Mouse (Mus musculus): ENCODE measurements around the gene Krtap3-3. TPM values are rescaled to one million over a fixed set of nuclear protein-coding genes. Genes with fewer than 3 reads are reported as not detected.

Krtap3-3 gene
- polyA plus RNA-seq, 1 experiment from 2014 or later, result not detected

DNA sequence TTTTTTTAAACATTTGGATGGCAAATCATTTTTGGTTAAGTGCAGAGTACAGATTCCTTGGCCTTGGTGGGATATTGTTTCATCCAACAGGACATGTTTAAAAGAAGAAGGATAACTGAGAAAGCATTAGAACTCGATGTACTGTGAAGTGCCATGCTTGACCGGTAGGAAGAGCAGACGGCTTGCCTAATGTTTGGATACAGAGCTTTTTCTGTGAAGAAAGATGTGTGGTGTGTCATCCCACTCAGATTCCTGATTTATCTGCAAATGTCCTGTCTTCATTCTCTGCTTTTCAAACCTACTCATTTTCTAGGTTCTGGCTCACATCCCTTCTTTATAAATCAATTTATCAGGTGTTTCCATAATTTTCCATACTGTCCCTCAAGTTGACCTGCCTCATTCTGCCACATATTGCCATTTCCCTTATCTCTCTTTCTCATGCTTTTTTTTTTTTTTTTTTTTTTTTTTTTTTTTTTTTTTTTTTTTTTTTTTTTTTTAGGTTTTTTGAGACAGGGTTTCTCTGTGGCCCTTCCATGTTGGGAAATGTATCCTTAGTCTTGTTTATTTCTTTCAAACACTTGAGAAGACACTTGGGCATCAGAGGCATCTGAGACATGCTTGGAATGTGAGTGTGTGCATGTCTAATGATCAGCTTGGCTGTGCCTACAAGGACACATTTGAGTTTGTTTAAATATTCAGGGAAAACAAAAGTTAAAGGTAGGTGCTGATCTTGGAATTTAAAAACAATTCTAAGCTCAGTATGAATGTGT lies 7.5 kb upstream of the Krtap3-3 start:
- Histone ChIP-seq H3K4me1 (no peaks in the 10 kb centered on the region), H3K4me3 (no peak overlapping the region), H3K4me2 (no peak overlapping the region), H3K27ac (no peak overlapping the region), H3K36me3 (no peaks in the 10 kb centered on the region), H3K27me3 (replicated peaks) (no peaks in the 10 kb centered on the region), H3K9ac (no peak overlapping the region), H3K9me3 (replicated peaks) (no peaks in the 10 kb centered on the region)
- WGBS (ENCODE audit: insufficient replicate concordance), result 57% methylated on average over 3 of the region's 3 CpGs
- ATAC-seq, result no peak

DNA sequence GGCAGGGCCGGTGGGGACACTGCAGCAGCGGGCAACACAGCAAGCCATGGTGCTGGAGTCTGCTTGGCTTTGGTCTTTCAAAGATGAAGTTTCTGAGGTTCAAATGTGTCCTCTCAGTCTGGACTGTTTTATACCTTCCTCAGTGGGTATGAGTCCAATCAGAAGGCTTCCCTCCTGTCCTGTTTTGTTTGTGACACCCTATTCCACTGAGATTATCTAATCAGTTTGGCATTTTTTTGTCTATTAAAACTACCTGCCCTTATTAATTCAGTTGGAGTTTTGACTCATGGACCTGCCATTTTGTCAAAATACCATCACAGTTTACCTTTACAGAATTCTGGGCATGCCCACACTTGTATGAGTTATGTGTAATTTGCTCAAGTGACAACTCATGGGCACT lies 6.1 kb upstream of the Krtap3-3 start, which contains the start of gene Krtap3-2:
Gene Krtap3-2, minus strand, starts transcription at position 101 of the 400 bp plus-strand sequence.
- no peak for ATAC-seq
- WGBS (ENCODE audit: insufficient replicate concordance), result 53% methylated on average over 2 of the region's 2 CpGs
- no peak within 1 kb of the TSS for H3K27ac ChIP-seq
- H3K4me2 ChIP-seq, result no peak within 1 kb of the TSS
- H3K27me3 ChIP-seq (replicated peaks), result no peaks in the 10 kb centered on the region
- no peak within 1 kb of the TSS for H3K4me3 ChIP-seq
- H3K9me3 ChIP-seq (replicated peaks), result no peaks in the 10 kb centered on the region
- no peak within 1 kb of the TSS for H3K9ac ChIP-seq
- H3K36me3 ChIP-seq, result no peaks in the 10 kb centered on the region
- no peaks in the 10 kb centered on the region for H3K4me1 ChIP-seq

DNA sequence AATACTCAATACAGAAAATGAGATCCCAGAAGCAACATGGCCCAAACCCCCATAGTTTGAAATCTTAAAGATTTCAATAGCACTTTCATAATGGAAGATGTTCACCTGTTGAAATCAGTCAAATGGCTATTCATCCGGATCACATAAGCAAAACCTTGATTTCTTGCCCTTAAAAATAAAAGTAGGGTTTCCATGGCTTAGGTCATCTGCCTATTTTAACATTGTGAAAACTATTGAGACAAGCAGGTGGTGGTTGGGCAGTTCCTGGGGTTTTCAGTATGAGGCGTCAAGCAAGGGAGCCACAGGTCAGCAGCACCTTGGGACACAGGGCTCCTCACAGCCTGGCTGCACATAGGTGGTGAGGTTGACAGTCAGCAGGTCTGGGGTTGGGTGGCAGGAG lies 5.5 kb upstream of the Krtap3-3 start:
- Histone ChIP-seq H3K9ac (no peak overlapping the region), H3K36me3 (no peaks in the 10 kb centered on the region), H3K4me1 (no peaks in the 10 kb centered on the region), H3K4me3 (no peak overlapping the region), H3K4me2 (no peak overlapping the region), H3K27me3 (replicated peaks) (no peaks in the 10 kb centered on the region), H3K9me3 (replicated peaks) (no peaks in the 10 kb centered on the region), H3K27ac (no peak overlapping the region)
- 52% methylated on average over 2 of the region's 2 CpGs for WGBS (ENCODE audit: insufficient replicate concordance)
- ATAC-seq, result no peak

DNA sequence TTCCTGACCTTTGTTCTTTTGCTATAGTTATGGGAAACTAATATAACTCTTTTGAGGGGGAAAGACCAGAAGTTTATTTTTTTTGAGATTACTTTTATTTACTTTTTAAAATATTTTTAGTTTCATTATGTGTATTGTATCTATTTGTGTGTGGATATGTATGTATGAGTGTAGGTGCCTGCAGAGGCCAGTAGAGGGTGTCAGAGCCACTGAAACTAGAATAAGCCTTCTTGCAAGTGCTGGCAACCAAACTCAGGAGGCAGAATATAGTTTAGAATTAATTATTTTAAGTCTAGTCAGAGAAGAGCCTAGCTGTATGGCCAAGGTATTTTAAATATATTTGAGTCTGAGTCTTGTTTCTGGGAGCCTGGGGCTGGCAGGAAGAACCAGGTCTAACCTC lies 2.8 kb downstream of the Krtap3-3 start:
- ATAC-seq, result no peak
- Histone ChIP-seq H3K9me3 (replicated peaks) (no peaks in the 10 kb centered on the region), H3K4me1 (no peaks in the 10 kb centered on the region), H3K4me3 (no peak overlapping the region), H3K4me2 (no peak overlapping the region), H3K36me3 (no peaks in the 10 kb centered on the region), H3K27ac (no peak overlapping the region), H3K9ac (no peak overlapping the region), H3K27me3 (replicated peaks) (no peaks in the 10 kb centered on the region)

DNA sequence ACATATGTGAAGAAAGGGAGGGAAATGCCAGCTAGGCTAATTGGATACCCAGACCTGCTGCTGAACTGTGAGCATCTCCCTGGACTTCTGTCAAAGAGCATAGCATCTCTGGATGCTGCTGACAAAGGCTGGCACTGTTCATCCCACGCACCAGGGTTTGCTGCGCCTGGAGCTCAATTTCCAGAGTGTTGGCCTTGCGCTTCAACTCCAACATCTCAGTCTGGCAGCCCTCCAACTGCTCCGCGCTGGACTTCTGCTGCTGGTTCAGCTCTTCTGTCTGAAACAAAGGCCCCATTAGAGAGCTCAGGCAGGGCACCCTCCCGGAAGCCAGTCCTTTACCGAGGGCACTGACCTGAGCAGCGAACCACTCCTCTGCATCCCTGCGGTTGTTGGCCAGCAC lies 10.9 kb downstream of the Krtap3-3 start:
- WGBS (ENCODE audit: insufficient replicate concordance), result 70% methylated on average over 9 of the region's 9 CpGs
- H3K9ac ChIP-seq, result no peak overlapping the region
- no peak for ATAC-seq

DNA sequence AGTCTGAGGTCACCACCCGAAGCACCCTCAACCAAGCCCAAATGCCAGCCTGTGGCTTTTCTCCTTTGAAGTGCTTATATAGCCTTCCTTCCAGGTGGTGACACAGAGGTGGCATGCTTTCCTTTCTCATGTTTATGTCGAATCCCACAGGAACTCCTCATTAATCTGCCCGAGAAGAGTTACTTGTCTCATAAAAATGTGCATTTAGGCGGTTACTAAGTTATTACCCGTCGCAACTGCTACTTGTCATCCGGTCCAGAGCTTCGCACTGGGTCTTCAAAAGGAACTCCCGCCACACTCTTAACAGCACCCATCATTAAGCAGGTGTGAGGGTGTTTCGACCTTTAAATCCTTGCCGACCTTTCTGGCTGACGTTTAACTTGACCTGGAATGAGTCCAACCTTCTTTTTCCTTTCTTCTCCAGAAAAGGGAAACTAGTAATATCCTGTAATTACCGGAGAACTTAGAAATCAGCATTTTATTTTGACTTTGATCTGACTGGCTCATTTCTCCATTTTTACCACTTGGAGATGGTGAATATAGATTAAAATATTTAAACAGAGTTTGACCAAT lies 29.3 kb downstream of the Krtap3-3 start, which contains the start of gene Krt39:
Gene Krt39, minus strand, starts transcription at position 51 of the 573 bp plus-strand sequence.
- Histone ChIP-seq H3K4me1 (no peaks in the 10 kb centered on the region), H3K36me3 (no peaks in the 10 kb centered on the region), H3K27ac (no peak within 1 kb of the TSS), H3K27me3 (replicated peaks) (no peaks in the 10 kb centered on the region), H3K4me3 (no peak within 1 kb of the TSS), H3K9ac (no peak within 1 kb of the TSS), H3K9me3 (replicated peaks) (0 out of 2 replicates have a peak, but pooled peaks cover 3% of the 10 kb centered on the region), H3K4me2 (no peak within 1 kb of the TSS)
- ATAC-seq, result no peak
- 73% methylated on average over 13 of the region's 13 CpGs for WGBS (ENCODE audit: insufficient replicate concordance)

More for the DNA sequence above, 10.9 kb downstream of the Krtap3-3 start:
- Histone ChIP-seq H3K9me3 (replicated peaks) (no peaks in the 10 kb centered on the region), H3K36me3 (no peaks in the 10 kb centered on the region), H3K27me3 (replicated peaks) (no peaks in the 10 kb centered on the region), H3K4me2 (no peak overlapping the region), H3K27ac (no peak overlapping the region), H3K4me1 (no peaks in the 10 kb centered on the region), H3K4me3 (no peak overlapping the region)

DNA sequence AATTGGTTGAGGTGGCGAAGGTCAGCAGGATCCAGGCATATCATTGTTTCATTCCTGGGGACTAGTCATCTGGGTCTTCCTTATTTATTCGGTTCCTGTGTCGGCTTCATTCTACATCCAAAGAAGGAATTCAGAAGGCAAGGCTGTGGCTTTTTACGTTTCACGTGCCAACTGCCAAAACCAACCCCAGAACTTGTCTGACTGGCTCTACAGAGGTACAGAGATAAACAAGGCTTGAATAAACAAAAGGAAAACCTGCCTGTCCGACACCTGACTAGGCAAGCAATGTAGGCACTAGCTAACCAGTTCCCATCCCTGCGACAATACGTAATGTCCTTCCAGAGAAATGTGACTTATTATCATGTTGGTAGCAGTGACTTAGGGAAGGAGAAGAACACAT lies 36.6 kb downstream of the Krtap3-3 start:
- H3K27ac ChIP-seq, result no peak overlapping the region
- H3K4me1 ChIP-seq, result no peaks in the 10 kb centered on the region
- H3K9me3 ChIP-seq (replicated peaks), result 0 out of 2 replicates have a peak, but pooled peaks cover 3% of the 10 kb centered on the region
- no peaks in the 10 kb centered on the region for H3K36me3 ChIP-seq
- no peaks in the 10 kb centered on the region for H3K27me3 ChIP-seq (replicated peaks)
- H3K4me2 ChIP-seq, result no peak overlapping the region
- no peak for ATAC-seq
- no peak overlapping the region for H3K4me3 ChIP-seq
- WGBS (ENCODE audit: insufficient replicate concordance), result 63% methylated on average over 8 of the region's 8 CpGs
- no peak overlapping the region for H3K9ac ChIP-seq

Other genes starting within 250 kb of the Krtap3-3 start
- not detected in 2 replicates for gene Krt25, start 227.9 kb downstream of the Krtap3-3 start, polyA plus RNA-seq (2016; fragmentation: Nextera tagmentation; extraction: Ambion mirVana)
- not detected in 2 replicates for gene Krt26, start 212.9 kb downstream of the Krtap3-3 start, polyA plus RNA-seq (2016; fragmentation: Nextera tagmentation; extraction: Ambion mirVana)
- gene Krt27, start 199.8 kb downstream of the Krtap3-3 start, polyA plus RNA-seq (2016; fragmentation: Nextera tagmentation; extraction: Ambion mirVana), result not detected in 2 replicates
- gene Krt28, start 176.0 kb downstream of the Krtap3-3 start, polyA plus RNA-seq (2016; fragmentation: Nextera tagmentation; extraction: Ambion mirVana), result 0.07 and 0.11 TPM in 2 replicates
- 5.2 and 6.1 TPM in 2 replicates for gene Krt10, start 161.5 kb downstream of the Krtap3-3 start, polyA plus RNA-seq (2016; fragmentation: Nextera tagmentation; extraction: Ambion mirVana)
- gene Krt12, start 128.6 kb downstream of the Krtap3-3 start, polyA plus RNA-seq (2016; fragmentation: Nextera tagmentation; extraction: Ambion mirVana), result 0.06 TPM in 1 of 2 replicates, not detected in the other
- 23.5 and 24.6 TPM in 2 replicates for gene Krt20, start 112.7 kb downstream of the Krtap3-3 start, polyA plus RNA-seq (2016; fragmentation: Nextera tagmentation; extraction: Ambion mirVana)
- 0.20 and 0.35 TPM in 2 replicates for gene Krt23, start 57.7 kb downstream of the Krtap3-3 start, polyA plus RNA-seq (2016; fragmentation: Nextera tagmentation; extraction: Ambion mirVana)
- gene Krt39, start 29.5 kb downstream of the Krtap3-3 start, polyA plus RNA-seq (2016; fragmentation: Nextera tagmentation; extraction: Ambion mirVana), result not detected in 2 replicates
- gene Krt40, start 7.7 kb downstream of the Krtap3-3 start, polyA plus RNA-seq (2016; fragmentation: Nextera tagmentation; extraction: Ambion mirVana), result not detected in 2 replicates
- not detected in 2 replicates for gene Krtap3-2, start 6.0 kb upstream of the Krtap3-3 start, polyA plus RNA-seq (2016; fragmentation: Nextera tagmentation; extraction: Ambion mirVana)
- gene Gm11939, start 8.6 kb upstream of the Krtap3-3 start, polyA plus RNA-seq (2016; fragmentation: Nextera tagmentation; extraction: Ambion mirVana), result not detected in 2 replicates
- gene Krtap3-1, start 15.8 kb upstream of the Krtap3-3 start, polyA plus RNA-seq (2016; fragmentation: Nextera tagmentation; extraction: Ambion mirVana), result not detected in 2 replicates
- gene Krtap1-5, start 30.2 kb upstream of the Krtap3-3 start, polyA plus RNA-seq (2016; fragmentation: Nextera tagmentation; extraction: Ambion mirVana), result not detected in 2 replicates
- gene Krtap1-4, start 32.8 kb upstream of the Krtap3-3 start, polyA plus RNA-seq (2016; fragmentation: Nextera tagmentation; extraction: Ambion mirVana), result not detected in 2 replicates
- not detected in 2 replicates for gene Krtap1-3, start 40.5 kb upstream of the Krtap3-3 start, polyA plus RNA-seq (2016; fragmentation: Nextera tagmentation; extraction: Ambion mirVana)
- gene Krtap9-3, start 47.2 kb upstream of the Krtap3-3 start, polyA plus RNA-seq (2016; fragmentation: Nextera tagmentation; extraction: Ambion mirVana), result not detected in 2 replicates
- not detected in 2 replicates for gene Gm11938, start 52.4 kb upstream of the Krtap3-3 start, polyA plus RNA-seq (2016; fragmentation: Nextera tagmentation; extraction: Ambion mirVana)
- not detected in 2 replicates for gene Gm11937, start 59.3 kb upstream of the Krtap3-3 start, polyA plus RNA-seq (2016; fragmentation: Nextera tagmentation; extraction: Ambion mirVana)
- not detected in 2 replicates for gene Krtap2-4, start 64.0 kb upstream of the Krtap3-3 start, polyA plus RNA-seq (2016; fragmentation: Nextera tagmentation; extraction: Ambion mirVana)
- not detected in 2 replicates for gene Gm11562, start 69.6 kb upstream of the Krtap3-3 start, polyA plus RNA-seq (2016; fragmentation: Nextera tagmentation; extraction: Ambion mirVana)
- gene Krtap4-1, start 77.4 kb upstream of the Krtap3-3 start, polyA plus RNA-seq (2016; fragmentation: Nextera tagmentation; extraction: Ambion mirVana), result not detected in 2 replicates
- not detected in 2 replicates for gene Krtap4-2, start 84.2 kb upstream of the Krtap3-3 start, polyA plus RNA-seq (2016; fragmentation: Nextera tagmentation; extraction: Ambion mirVana)
- not detected in 2 replicates for gene Krtap4-7, start 93.2 kb upstream of the Krtap3-3 start, polyA plus RNA-seq (2016; fragmentation: Nextera tagmentation; extraction: Ambion mirVana)
- gene Gm11555, start 99.4 kb upstream of the Krtap3-3 start, polyA plus RNA-seq (2016; fragmentation: Nextera tagmentation; extraction: Ambion mirVana), result not detected in 2 replicates
- not detected in 2 replicates for gene Gm11563, start 108.1 kb upstream of the Krtap3-3 start, polyA plus RNA-seq (2016; fragmentation: Nextera tagmentation; extraction: Ambion mirVana)
- gene Krtap4-6, start 115.1 kb upstream of the Krtap3-3 start, polyA plus RNA-seq (2016; fragmentation: Nextera tagmentation; extraction: Ambion mirVana), result not detected in 2 replicates
- gene Gm14190, start 139.9 kb upstream of the Krtap3-3 start, polyA plus RNA-seq (2016; fragmentation: Nextera tagmentation; extraction: Ambion mirVana), result not detected in 2 replicates
- not detected in 2 replicates for gene Gm14180, start 183.4 kb upstream of the Krtap3-3 start, polyA plus RNA-seq (2016; fragmentation: Nextera tagmentation; extraction: Ambion mirVana)
- not detected in 2 replicates for gene Gm11595, start 222.0 kb upstream of the Krtap3-3 start, polyA plus RNA-seq (2016; fragmentation: Nextera tagmentation; extraction: Ambion mirVana)
- not detected in 2 replicates for gene Krtap4-8, start 229.8 kb upstream of the Krtap3-3 start, polyA plus RNA-seq (2016; fragmentation: Nextera tagmentation; extraction: Ambion mirVana)
- not detected in 2 replicates for gene Krtap4-9, start 234.3 kb upstream of the Krtap3-3 start, polyA plus RNA-seq (2016; fragmentation: Nextera tagmentation; extraction: Ambion mirVana)
- gene Gm11596, start 242.6 kb upstream of the Krtap3-3 start, polyA plus RNA-seq (2016; fragmentation: Nextera tagmentation; extraction: Ambion mirVana), result not detected in 2 replicates
- not detected in 2 replicates for gene Gm11569, start 248.1 kb upstream of the Krtap3-3 start, polyA plus RNA-seq (2016; fragmentation: Nextera tagmentation; extraction: Ambion mirVana)